18 mouse cellular contexts compared by ENCODE assay signal in genomic region chr11:105719660-105720059, GRCm38 (mm10).
"Had no signal": no experiment of that assay in that cellular context is flagged by ENCODE, and none has a peak within 500 bp of the region (broad histone marks: within the 10 kb centered on the region; RNA-seq: fewer than 3 reads in every experiment).

No protein-coding gene starts in this region.

- H3K4me2 ChIP-seq: lung, embryonic 14.5 days; midbrain, embryonic 12.5 days; neural tube, embryonic 13.5 days; neural tube, embryonic 15.5 days; stomach, embryonic 15.5 days had no signal

- H3K4me3 ChIP-seq: midbrain, embryonic 10.5 days; midbrain, embryonic 12.5 days; myocyte; neural tube, embryonic 13.5 days; neural tube, embryonic 15.5 days; stomach, embryonic 15.5 days had no signal

- H3K36me3 ChIP-seq: midbrain, embryonic 10.5 days; midbrain, embryonic 12.5 days; neural tube, embryonic 13.5 days; neural tube, embryonic 15.5 days; stomach, embryonic 15.5 days had no signal

- H3K27ac ChIP-seq: midbrain, embryonic 10.5 days; midbrain, embryonic 12.5 days; neural tube, embryonic 13.5 days; neural tube, embryonic 15.5 days; stomach, embryonic 15.5 days; stomach, postnatal 0 days had no signal

- DNase-seq: lung, adult 18-20 months; lung, embryonic 14.5 days; lung, postnatal 14 days; lung, postnatal 4 days; midbrain, embryonic 14.5 days; retina, postnatal 1 day; right cerebral cortex, adult 18-20 months; thymus, adult 2 months; thymus, postnatal 25 days; thymus, postnatal 4 days had no signal

- H3K4me1 ChIP-seq: midbrain, embryonic 10.5 days; midbrain, embryonic 12.5 days; neural tube, embryonic 13.5 days; neural tube, embryonic 15.5 days; stomach, embryonic 15.5 days had no signal

- H3K27me3 ChIP-seq: midbrain, embryonic 12.5 days; neural tube, embryonic 13.5 days; neural tube, embryonic 15.5 days; stomach, embryonic 15.5 days had no signal

- H3K9me3 ChIP-seq: midbrain, embryonic 10.5 days; midbrain, embryonic 12.5 days; neural tube, embryonic 13.5 days; neural tube, embryonic 15.5 days; stomach, embryonic 15.5 days had no signal

- H3K9ac ChIP-seq: lung, embryonic 14.5 days; midbrain, embryonic 12.5 days; neural tube, embryonic 13.5 days; neural tube, embryonic 15.5 days; stomach, embryonic 15.5 days had no signal

- ATAC-seq: midbrain, embryonic 16.5 days had no signal
